Mouse (Mus musculus): ENCODE measurements around the gene Grid1. TPM values are rescaled to one million over a fixed set of nuclear protein-coding genes. Genes with fewer than 3 reads are reported as not detected.

Grid1 gene
- polyA plus RNA-seq, 1 experiment from 2014 or later, result 0.59 TPM

GRCm38 (mm10) chr14:34944390-34944979 lies 124.6 kb downstream of the Grid1 start:
- no peak overlapping the region for H3K27ac ChIP-seq
- H3K4me3 ChIP-seq, result no peak overlapping the region
- H3K36me3 ChIP-seq, result no peaks in the 10 kb centered on the region
- no peak for DNase-seq (ENCODE audit: low spot score)
- no peaks in the 10 kb centered on the region for H3K27me3 ChIP-seq (ENCODE audit: insufficient read depth, poor library complexity, severe bottlenecking)
- no peaks in the 10 kb centered on the region for H3K4me1 ChIP-seq
- WGBS, result 86% methylated on average over 14 of the region's 14 CpGs
- no peaks in the 10 kb centered on the region for H3K9me3 ChIP-seq

GRCm38 (mm10) chr14:34945471-34946313 lies 125.8 kb downstream of the Grid1 start:
- WGBS, result 87% methylated on average over 17 of the region's 17 CpGs
- Histone ChIP-seq H3K36me3 (no peaks in the 10 kb centered on the region), H3K27me3 (ENCODE audit: insufficient read depth, poor library complexity, severe bottlenecking) (no peaks in the 10 kb centered on the region), H3K9me3 (no peaks in the 10 kb centered on the region), H3K27ac (no peak overlapping the region), H3K4me1 (no peaks in the 10 kb centered on the region), H3K4me3 (no peak overlapping the region)
- no peak for DNase-seq (ENCODE audit: low spot score)

GRCm38 (mm10) chr14:34946314-34946583 lies 126.3 kb downstream of the Grid1 start:
- H3K27me3 ChIP-seq (ENCODE audit: insufficient read depth, poor library complexity, severe bottlenecking), result no peaks in the 10 kb centered on the region
- no peak overlapping the region for H3K27ac ChIP-seq
- DNase-seq (ENCODE audit: low spot score), result no peak
- H3K9me3 ChIP-seq, result no peaks in the 10 kb centered on the region
- no peak overlapping the region for H3K4me3 ChIP-seq
- H3K4me1 ChIP-seq, result no peaks in the 10 kb centered on the region
- 89% methylated on average over 2 of the region's 2 CpGs for WGBS
- H3K36me3 ChIP-seq, result no peaks in the 10 kb centered on the region

GRCm38 (mm10) chr14:34948249-34948648 lies 128.3 kb downstream of the Grid1 start:
- no peak for DNase-seq (ENCODE audit: low spot score)
- H3K9me3 ChIP-seq, result no peaks in the 10 kb centered on the region
- H3K27ac ChIP-seq, result no peak overlapping the region
- no peaks in the 10 kb centered on the region for H3K27me3 ChIP-seq (ENCODE audit: insufficient read depth, poor library complexity, severe bottlenecking)
- 73% methylated on average over 6 of the region's 6 CpGs for WGBS
- H3K36me3 ChIP-seq, result no peaks in the 10 kb centered on the region
- no peaks in the 10 kb centered on the region for H3K4me1 ChIP-seq
- H3K4me3 ChIP-seq, result no peak overlapping the region

- H3K27ac ChIP-seq, result no peak overlapping the region
- no peaks in the 10 kb centered on the region for H3K9me3 ChIP-seq
- no peaks in the 10 kb centered on the region for H3K36me3 ChIP-seq
- no peaks in the 10 kb centered on the region for H3K27me3 ChIP-seq (ENCODE audit: insufficient read depth, poor library complexity, severe bottlenecking)
- WGBS, result 60% methylated on average over 3 of the region's 3 CpGs
- H3K4me3 ChIP-seq, result no peak overlapping the region
- no peak for DNase-seq (ENCODE audit: low spot score)
- no peaks in the 10 kb centered on the region for H3K4me1 ChIP-seq
These were observed 132.4 kb downstream of the Grid1 start for GRCm38 (mm10) chr14:34952311-34952710.

- no peak overlapping the region for H3K4me3 ChIP-seq
- 86% methylated on average over 9 of the region's 9 CpGs for WGBS
- H3K4me1 ChIP-seq, result no peaks in the 10 kb centered on the region
- no peak overlapping the region for H3K27ac ChIP-seq
- H3K36me3 ChIP-seq, result no peaks in the 10 kb centered on the region
- no peaks in the 10 kb centered on the region for H3K9me3 ChIP-seq
- no peak for DNase-seq (ENCODE audit: low spot score)
- no peaks in the 10 kb centered on the region for H3K27me3 ChIP-seq (ENCODE audit: insufficient read depth, poor library complexity, severe bottlenecking)
These were observed 133.7 kb downstream of the Grid1 start for GRCm38 (mm10) chr14:34953566-34953965.

- DNase-seq (ENCODE audit: low spot score), result no peak
- Histone ChIP-seq H3K4me3 (no peak overlapping the region), H3K27me3 (ENCODE audit: insufficient read depth, poor library complexity, severe bottlenecking) (no peaks in the 10 kb centered on the region), H3K36me3 (no peaks in the 10 kb centered on the region), H3K27ac (no peak overlapping the region), H3K9me3 (no peaks in the 10 kb centered on the region), H3K4me1 (no peaks in the 10 kb centered on the region)
- WGBS, result 92% methylated on average over 1 of the region's 1 CpGs
These were observed 135.8 kb downstream of the Grid1 start for GRCm38 (mm10) chr14:34955689-34956088.

- Histone ChIP-seq H3K27me3 (ENCODE audit: insufficient read depth, poor library complexity, severe bottlenecking) (no peaks in the 10 kb centered on the region), H3K36me3 (no peaks in the 10 kb centered on the region), H3K9me3 (no peaks in the 10 kb centered on the region), H3K4me1 (no peaks in the 10 kb centered on the region), H3K27ac (no peak overlapping the region), H3K4me3 (no peak overlapping the region)
- no peak for DNase-seq (ENCODE audit: low spot score)
- 70% methylated on average over 6 of the region's 6 CpGs for WGBS
These were observed 140.3 kb downstream of the Grid1 start for GRCm38 (mm10) chr14:34960227-34960626.

- no peaks in the 10 kb centered on the region for H3K27me3 ChIP-seq (ENCODE audit: insufficient read depth, poor library complexity, severe bottlenecking)
- no peak overlapping the region for H3K27ac ChIP-seq
- H3K4me1 ChIP-seq, result no peaks in the 10 kb centered on the region
- no peaks in the 10 kb centered on the region for H3K36me3 ChIP-seq
- H3K4me3 ChIP-seq, result no peak overlapping the region
- no peaks in the 10 kb centered on the region for H3K9me3 ChIP-seq
- WGBS, result 76% methylated on average over 4 of the region's 4 CpGs
- no peak for DNase-seq (ENCODE audit: low spot score)
These were observed 143.8 kb downstream of the Grid1 start for GRCm38 (mm10) chr14:34963616-34964168.

- H3K4me1 ChIP-seq, result no peaks in the 10 kb centered on the region
- 53% methylated on average over 6 of the region's 6 CpGs for WGBS
- DNase-seq (ENCODE audit: low spot score), result no peak
- no peak overlapping the region for H3K4me3 ChIP-seq
- H3K9me3 ChIP-seq, result no peaks in the 10 kb centered on the region
- H3K27ac ChIP-seq, result no peak overlapping the region
- H3K27me3 ChIP-seq (ENCODE audit: insufficient read depth, poor library complexity, severe bottlenecking), result no peaks in the 10 kb centered on the region
- no peaks in the 10 kb centered on the region for H3K36me3 ChIP-seq
These were observed 149.4 kb downstream of the Grid1 start for GRCm38 (mm10) chr14:34969102-34969819.

- no peaks in the 10 kb centered on the region for H3K4me1 ChIP-seq
- H3K36me3 ChIP-seq, result no peaks in the 10 kb centered on the region
- H3K4me3 ChIP-seq, result no peak overlapping the region
- H3K9me3 ChIP-seq, result no peaks in the 10 kb centered on the region
- H3K27ac ChIP-seq, result no peak overlapping the region
- H3K27me3 ChIP-seq (ENCODE audit: insufficient read depth, poor library complexity, severe bottlenecking), result no peaks in the 10 kb centered on the region
- DNase-seq (ENCODE audit: low spot score), result no peak
- 72% methylated on average over 3 of the region's 3 CpGs for WGBS
These were observed 153.0 kb downstream of the Grid1 start for GRCm38 (mm10) chr14:34972930-34973329.

GRCm38 (mm10) chr14:34980756-34981155 lies 160.8 kb downstream of the Grid1 start:
- H3K36me3 ChIP-seq, result no peaks in the 10 kb centered on the region
- H3K4me1 ChIP-seq, result no peaks in the 10 kb centered on the region
- no peaks in the 10 kb centered on the region for H3K9me3 ChIP-seq
- DNase-seq (ENCODE audit: low spot score), result no peak
- WGBS, result 18% methylated on average over 2 of the region's 2 CpGs
- H3K27me3 ChIP-seq (ENCODE audit: insufficient read depth, poor library complexity, severe bottlenecking), result no peaks in the 10 kb centered on the region
- no peak overlapping the region for H3K4me3 ChIP-seq
- no peak overlapping the region for H3K27ac ChIP-seq

GRCm38 (mm10) chr14:34989131-34989530 lies 169.2 kb downstream of the Grid1 start:
- WGBS, result 77% methylated on average over 5 of the region's 5 CpGs
- H3K27me3 ChIP-seq (ENCODE audit: insufficient read depth, poor library complexity, severe bottlenecking), result no peaks in the 10 kb centered on the region
- no peaks in the 10 kb centered on the region for H3K36me3 ChIP-seq

More at GRCm38 (mm10) chr14:34989131-34989530, 169.2 kb downstream of the Grid1 start:
- no peak overlapping the region for H3K27ac ChIP-seq
- no peak for DNase-seq (ENCODE audit: low spot score)
- no peaks in the 10 kb centered on the region for H3K9me3 ChIP-seq
- peaks cover 6% of the 10 kb centered on the region; the same call in 1 of the 2 replicates for H3K4me1 ChIP-seq
- no peak overlapping the region for H3K4me3 ChIP-seq
